Mouse (Mus musculus): ENCODE measurements at regions not wholly inside any gene's neighbourhood (a gene's known extent, or its start where the extent isn't known, plus 50 kb on each side); places are given as distances from the start of the nearest gene placed in this dataset.

GRCm38 (mm10) chr1:163650577-163651180 is 74.4 kb downstream of the Mettl11b start:
- Histone ChIP-seq H3K4me1 (replicated peaks; ENCODE audit: control insufficient read depth, insufficient read depth, low read length) (no peaks in the 10 kb centered on the region), H3K27ac (ENCODE audit: low read depth, low read length) (no peak overlapping the region), H3K9ac (ENCODE audit: low read depth, low read length) (no peak overlapping the region), H3K9me3 (ENCODE audit: control insufficient read depth, low read length) (no peaks in the 10 kb centered on the region), H3K4me2 (no peak overlapping the region), H3K27me3 (replicated peaks; ENCODE audit: control insufficient read depth, insufficient read depth, low read length) (no peaks in the 10 kb centered on the region), H3K36me3 (ENCODE audit: control insufficient read depth, insufficient read depth, low read length) (no peaks in the 10 kb centered on the region), H3K4me3 (ENCODE audit: low read depth, low read length) (no peak overlapping the region)
- 73% methylated on average over 5 of the region's 5 CpGs for WGBS
- DNase-seq (ENCODE audit: low spot score) (no peak), ATAC-seq (replicated peaks; ENCODE audit: low FRiP score) (no peak)

DNA sequence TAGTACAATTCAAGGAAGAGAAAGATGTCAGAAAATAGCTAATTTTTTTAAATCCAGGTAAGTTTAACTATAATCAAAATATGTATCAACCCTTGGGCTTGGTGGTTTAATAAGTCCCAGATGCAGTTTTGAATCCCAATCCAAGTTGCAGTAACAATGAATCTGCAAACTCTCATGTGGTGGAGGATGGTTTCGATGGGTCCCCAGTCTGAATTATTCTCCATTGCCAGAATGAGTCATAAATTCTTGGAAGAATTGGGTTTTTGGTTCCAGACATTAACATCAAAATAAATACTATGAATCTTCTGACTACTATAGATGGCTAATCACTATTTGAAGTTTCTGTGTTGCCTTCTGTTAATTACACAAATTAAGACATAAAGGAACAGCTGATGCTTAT is 82.9 kb downstream of the Mettl11b start:
- no peak overlapping the region for H3K4me3 ChIP-seq (ENCODE audit: low read depth, low read length)
- H3K27ac ChIP-seq (ENCODE audit: low read depth, low read length), result no peak overlapping the region
- no peak for ATAC-seq (replicated peaks; ENCODE audit: low FRiP score)
- no peaks in the 10 kb centered on the region for H3K4me1 ChIP-seq (replicated peaks; ENCODE audit: control insufficient read depth, insufficient read depth, low read length)
- no peak for DNase-seq (ENCODE audit: low spot score)
- H3K9ac ChIP-seq (ENCODE audit: low read depth, low read length), result no peak overlapping the region
- no peaks in the 10 kb centered on the region for H3K36me3 ChIP-seq (ENCODE audit: control insufficient read depth, insufficient read depth, low read length)
- H3K27me3 ChIP-seq (replicated peaks; ENCODE audit: control insufficient read depth, insufficient read depth, low read length), result no peaks in the 10 kb centered on the region
- H3K9me3 ChIP-seq (ENCODE audit: control insufficient read depth, low read length), result no peaks in the 10 kb centered on the region
- WGBS, result 90% methylated on average over 1 of the region's 1 CpGs
- no peak overlapping the region for H3K4me2 ChIP-seq

DNA sequence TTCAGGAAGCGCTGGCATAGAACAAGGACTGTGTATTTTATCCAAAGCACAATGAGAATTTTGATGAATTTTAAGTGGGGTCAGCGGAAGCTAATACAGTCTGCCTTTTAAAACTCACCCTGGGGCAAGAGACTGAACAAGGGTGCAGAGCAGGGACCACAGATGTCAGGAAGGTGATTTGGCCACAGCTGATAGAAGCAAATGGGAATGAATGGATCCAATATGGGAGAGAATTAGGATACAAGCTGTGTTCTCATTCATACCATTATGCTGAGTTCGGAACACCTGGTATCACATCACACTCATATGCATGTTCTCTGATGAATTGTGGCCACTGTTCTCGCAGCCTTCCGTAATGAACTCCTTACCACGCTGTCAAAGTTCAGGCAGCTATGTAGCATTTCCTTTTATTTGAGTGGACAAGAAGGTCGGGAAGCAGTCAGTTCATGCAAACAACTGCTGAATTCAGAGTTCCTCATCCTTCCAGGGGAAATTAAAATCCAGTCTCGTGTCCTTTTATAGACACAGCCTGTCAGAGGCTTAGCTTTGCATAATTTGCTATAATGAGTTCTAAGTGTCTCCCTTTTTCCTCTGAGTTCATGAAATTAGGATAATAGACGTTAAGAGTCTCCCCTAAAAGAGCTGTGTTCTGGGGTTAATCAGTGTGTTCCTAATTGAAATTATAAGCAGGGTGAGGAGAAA is 84.4 kb downstream of the Mettl11b start:
- H3K36me3 ChIP-seq (ENCODE audit: control insufficient read depth, insufficient read depth, low read length), result no peaks in the 10 kb centered on the region
- no peak for ATAC-seq (replicated peaks; ENCODE audit: low FRiP score)
- H3K4me3 ChIP-seq (ENCODE audit: low read depth, low read length), result no peak overlapping the region
- no peak overlapping the region for H3K4me2 ChIP-seq
- no peaks in the 10 kb centered on the region for H3K9me3 ChIP-seq (ENCODE audit: control insufficient read depth, low read length)
- H3K9ac ChIP-seq (ENCODE audit: low read depth, low read length), result no peak overlapping the region
- no peaks in the 10 kb centered on the region for H3K27me3 ChIP-seq (replicated peaks; ENCODE audit: control insufficient read depth, insufficient read depth, low read length)
- H3K4me1 ChIP-seq (replicated peaks; ENCODE audit: control insufficient read depth, insufficient read depth, low read length), result no peaks in the 10 kb centered on the region
- H3K27ac ChIP-seq (ENCODE audit: low read depth, low read length), result no peak overlapping the region
- no peak for DNase-seq (ENCODE audit: low spot score)
- WGBS, result 76% methylated on average over 9 of the region's 9 CpGs

DNA sequence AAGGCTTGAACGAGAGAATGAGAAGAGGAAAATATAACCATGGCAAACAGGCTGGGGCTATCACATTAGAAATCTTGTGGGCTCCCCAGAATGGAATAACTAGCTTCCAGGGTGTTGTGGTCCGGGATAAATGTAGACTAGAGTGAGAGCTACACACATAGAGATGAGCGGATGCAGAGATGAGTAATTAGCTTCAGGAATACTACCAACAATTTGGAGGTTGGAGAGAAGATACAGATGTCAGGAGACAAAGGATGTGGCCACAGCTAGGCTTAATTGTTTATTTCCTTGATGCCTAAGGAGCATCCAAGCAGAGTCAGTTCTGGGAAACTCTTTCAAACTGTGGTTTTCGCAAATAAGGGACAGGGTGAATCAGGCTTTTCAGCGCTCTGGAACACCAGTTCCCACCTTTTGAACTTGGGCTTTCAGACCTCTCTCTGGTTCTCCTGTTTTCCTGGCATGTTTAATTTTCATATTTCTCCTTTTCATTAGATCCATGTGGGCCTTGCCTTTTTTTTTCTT is 94.7 kb downstream of the Mettl11b start:
- Histone ChIP-seq H3K27ac (ENCODE audit: low read depth, low read length) (no peak overlapping the region), H3K4me1 (replicated peaks; ENCODE audit: control insufficient read depth, insufficient read depth, low read length) (no peaks in the 10 kb centered on the region), H3K4me2 (no peak overlapping the region), H3K27me3 (replicated peaks; ENCODE audit: control insufficient read depth, insufficient read depth, low read length) (no peaks in the 10 kb centered on the region), H3K9ac (ENCODE audit: low read depth, low read length) (no peak overlapping the region), H3K36me3 (ENCODE audit: control insufficient read depth, insufficient read depth, low read length) (no peaks in the 10 kb centered on the region), H3K4me3 (ENCODE audit: low read depth, low read length) (no peak overlapping the region), H3K9me3 (ENCODE audit: control insufficient read depth, low read length) (no peaks in the 10 kb centered on the region)
- ATAC-seq (replicated peaks; ENCODE audit: low FRiP score) (no peak), DNase-seq (ENCODE audit: low spot score) (no peak)
- WGBS, result 78% methylated on average over 5 of the region's 5 CpGs

GRCm38 (mm10) chr1:163624887-163625286 is 100.1 kb downstream of the Mettl11b start:
- 71% methylated on average over 4 of the region's 4 CpGs for WGBS
- H3K27me3 ChIP-seq (replicated peaks; ENCODE audit: control insufficient read depth, insufficient read depth, low read length), result no peaks in the 10 kb centered on the region
- ATAC-seq (replicated peaks; ENCODE audit: low FRiP score), result no peak
- no peak overlapping the region for H3K4me3 ChIP-seq (ENCODE audit: low read depth, low read length)
- H3K36me3 ChIP-seq (ENCODE audit: control insufficient read depth, insufficient read depth, low read length), result no peaks in the 10 kb centered on the region
- H3K4me1 ChIP-seq (replicated peaks; ENCODE audit: control insufficient read depth, insufficient read depth, low read length), result no peaks in the 10 kb centered on the region
- H3K27ac ChIP-seq (ENCODE audit: low read depth, low read length), result no peak overlapping the region
- H3K4me2 ChIP-seq, result no peak overlapping the region
- H3K9ac ChIP-seq (ENCODE audit: low read depth, low read length), result no peak overlapping the region
- DNase-seq (ENCODE audit: low spot score), result no peak
- no peaks in the 10 kb centered on the region for H3K9me3 ChIP-seq (ENCODE audit: control insufficient read depth, low read length)

- no peaks in the 10 kb centered on the region for H3K36me3 ChIP-seq (ENCODE audit: control insufficient read depth, insufficient read depth, low read length)
- H3K4me3 ChIP-seq (ENCODE audit: low read depth, low read length), result no peak overlapping the region
- no peak overlapping the region for H3K27ac ChIP-seq (ENCODE audit: low read depth, low read length)
- no peaks in the 10 kb centered on the region for H3K4me1 ChIP-seq (replicated peaks; ENCODE audit: control insufficient read depth, insufficient read depth, low read length)
- H3K4me2 ChIP-seq, result no peak overlapping the region
- H3K9ac ChIP-seq (ENCODE audit: low read depth, low read length), result no peak overlapping the region
- H3K27me3 ChIP-seq (replicated peaks; ENCODE audit: control insufficient read depth, insufficient read depth, low read length), result no peaks in the 10 kb centered on the region
- H3K9me3 ChIP-seq (ENCODE audit: control insufficient read depth, low read length), result no peaks in the 10 kb centered on the region
- DNase-seq (ENCODE audit: low spot score) (no peak), ATAC-seq (replicated peaks; ENCODE audit: low FRiP score) (no peak)
- 75% methylated on average over 3 of the region's 3 CpGs for whole genome bisulfite sequencing
Measured at GRCm38 (mm10) chr1:163621293-163621692, 103.7 kb downstream of the Mettl11b start.

- no peak overlapping the region for H3K4me3 ChIP-seq (ENCODE audit: low read depth, low read length)
- H3K9me3 ChIP-seq (ENCODE audit: control insufficient read depth, low read length), result no peaks in the 10 kb centered on the region
- no peak overlapping the region for H3K27ac ChIP-seq (ENCODE audit: low read depth, low read length)
- H3K9ac ChIP-seq (ENCODE audit: low read depth, low read length), result no peak overlapping the region
- DNase-seq (ENCODE audit: low spot score) (no peak), ATAC-seq (replicated peaks; ENCODE audit: low FRiP score) (no peak)
- H3K36me3 ChIP-seq (ENCODE audit: control insufficient read depth, insufficient read depth, low read length), result no peaks in the 10 kb centered on the region
- WGBS, result 79% methylated on average over 7 of the region's 7 CpGs
- no peak overlapping the region for H3K4me2 ChIP-seq
- no peaks in the 10 kb centered on the region for H3K27me3 ChIP-seq (replicated peaks; ENCODE audit: control insufficient read depth, insufficient read depth, low read length)
- H3K4me1 ChIP-seq (replicated peaks; ENCODE audit: control insufficient read depth, insufficient read depth, low read length), result no peaks in the 10 kb centered on the region
Measured at GRCm38 (mm10) chr1:163619831-163620230, 105.2 kb downstream of the Mettl11b start.

GRCm38 (mm10) chr1:163618132-163618531 is 106.9 kb downstream of the Mettl11b start:
- Histone ChIP-seq H3K27me3 (replicated peaks; ENCODE audit: control insufficient read depth, insufficient read depth, low read length) (no peaks in the 10 kb centered on the region), H3K4me1 (replicated peaks; ENCODE audit: control insufficient read depth, insufficient read depth, low read length) (no peaks in the 10 kb centered on the region), H3K4me2 (no peak overlapping the region), H3K9ac (ENCODE audit: low read depth, low read length) (no peak overlapping the region), H3K27ac (ENCODE audit: low read depth, low read length) (no peak overlapping the region), H3K4me3 (ENCODE audit: low read depth, low read length) (no peak overlapping the region), H3K9me3 (ENCODE audit: control insufficient read depth, low read length) (no peaks in the 10 kb centered on the region), H3K36me3 (ENCODE audit: control insufficient read depth, insufficient read depth, low read length) (no peaks in the 10 kb centered on the region)
- DNase-seq (ENCODE audit: low spot score), result no peak
- no peak for ATAC-seq (replicated peaks; ENCODE audit: low FRiP score)
- whole genome bisulfite sequencing, result 68% methylated on average over 3 of the region's 3 CpGs

GRCm38 (mm10) chr1:163616596-163616995 is 108.4 kb downstream of the Mettl11b start:
- H3K4me1 ChIP-seq (replicated peaks; ENCODE audit: control insufficient read depth, insufficient read depth, low read length), result no peaks in the 10 kb centered on the region
- H3K36me3 ChIP-seq (ENCODE audit: control insufficient read depth, insufficient read depth, low read length), result no peaks in the 10 kb centered on the region
- no peak overlapping the region for H3K27ac ChIP-seq (ENCODE audit: low read depth, low read length)
- 65% methylated on average over 3 of the region's 3 CpGs for WGBS
- ATAC-seq (replicated peaks; ENCODE audit: low FRiP score) (no peak), DNase-seq (ENCODE audit: low spot score) (no peak)
- H3K4me2 ChIP-seq, result no peak overlapping the region
- H3K9ac ChIP-seq (ENCODE audit: low read depth, low read length), result no peak overlapping the region
- no peaks in the 10 kb centered on the region for H3K27me3 ChIP-seq (replicated peaks; ENCODE audit: control insufficient read depth, insufficient read depth, low read length)
- no peak overlapping the region for H3K4me3 ChIP-seq (ENCODE audit: low read depth, low read length)
- H3K9me3 ChIP-seq (ENCODE audit: control insufficient read depth, low read length), result no peaks in the 10 kb centered on the region
